Comparison of ENCODE assay signal across 20 mouse cellular contexts in genomic region chr10:97523366-97523765, GRCm38 (mm10). TPM values are rescaled to one million over a fixed set of nuclear protein-coding genes. Genes with fewer than 3 reads are reported as not detected.
"Had no signal": no experiment of that assay in that cellular context is flagged by ENCODE, and none has a peak within 500 bp of the region (broad histone marks: within the 10 kb centered on the region; RNA-seq: fewer than 3 reads in every experiment).

No protein-coding gene starts in this region.

- H3K4me1 ChIP-seq: liver, embryonic 12.5 days; midbrain, embryonic 10.5 days; midbrain, embryonic 12.5 days; neural tube, embryonic 13.5 days; neural tube, embryonic 15.5 days had no signal

- H3K9me3 ChIP-seq: liver, embryonic 12.5 days; lung, embryonic 15.5 days; midbrain, embryonic 10.5 days; midbrain, embryonic 12.5 days; neural tube, embryonic 13.5 days; neural tube, embryonic 15.5 days had no signal

- H3K27ac ChIP-seq: liver, embryonic 12.5 days; liver, embryonic 14.5 days; lung, embryonic 15.5 days; midbrain, embryonic 10.5 days; midbrain, embryonic 12.5 days; neural tube, embryonic 13.5 days; neural tube, embryonic 15.5 days had no signal

- H3K27me3 ChIP-seq: liver, embryonic 12.5 days; lung, embryonic 15.5 days; midbrain, embryonic 12.5 days; neural tube, embryonic 13.5 days; neural tube, embryonic 15.5 days had no signal

- DNase-seq: lung, adult 18-20 months; lung, postnatal 36 days; midbrain, embryonic 14.5 days; retina, postnatal 1 day; right cerebral cortex, adult 18-20 months; right cerebral cortex, postnatal 25 days; right cerebral cortex, postnatal 4 days; spleen, adult 18-20 months; thymus, adult 18-20 months; thymus, postnatal 14 days; thymus, postnatal 36 days had no signal

- H3K4me3 ChIP-seq: liver, embryonic 12.5 days; lung, embryonic 15.5 days; midbrain, embryonic 10.5 days; midbrain, embryonic 12.5 days; myocyte; neural tube, embryonic 13.5 days; neural tube, embryonic 15.5 days had no signal

- ATAC-seq: liver, embryonic 12.5 days; midbrain, embryonic 16.5 days had no signal

- H3K4me2 ChIP-seq: liver, embryonic 12.5 days; lung, embryonic 15.5 days; midbrain, embryonic 12.5 days; neural tube, embryonic 13.5 days; neural tube, embryonic 15.5 days had no signal

- H3K36me3 ChIP-seq: liver, embryonic 12.5 days; lung, embryonic 15.5 days; midbrain, embryonic 10.5 days; midbrain, embryonic 12.5 days; neural tube, embryonic 13.5 days; neural tube, embryonic 15.5 days had no signal

- H3K9ac ChIP-seq: liver, embryonic 12.5 days; liver, embryonic 14.5 days; lung, embryonic 15.5 days; midbrain, embryonic 12.5 days; neural tube, embryonic 13.5 days; neural tube, embryonic 15.5 days had no signal

RNA-seq across cellular contexts. Expression of gene Lum, which starts 41.6 kb away (rescaled TPM):
- polyA plus RNA-seq: myocyte had no signal
